Mouse (Mus musculus) kidney, postnatal 0 days (tissue): ENCODE measurements around the gene Gpc6. TPM values are rescaled to one million over a fixed set of nuclear protein-coding genes. Genes with fewer than 3 reads are reported as not detected.
A peak's percentile ranks its signal among the peaks of the same experiment; 100 is the strongest.

Source experiments
- ATAC-seq: fragments of 200-750 bp; cut with Nextera tagmentation; replicated peaks from 2 replicates; pipeline ENCODE4 v1.8.0; 2017; ENCODE audit warnings: low read depth, moderate number of reproducible peaks, moderate TSS enrichment, moderate library complexity; ENCODE audit not compliant: low FRiP score
- DNase-seq: peaks from one replicate; pipeline ENCODE4 v3.0.0-alpha.2; 2016; ENCODE audit warnings: low spot score
- H3K27ac ChIP-seq: fragments of 300-500 bp; sonication (generic); 2 replicates; pipeline ENCODE4 v1.5.1; 2014; ENCODE audit warnings: mild to moderate bottlenecking
- H3K27me3 ChIP-seq: fragments of 300-500 bp; sonication (generic); 2 replicates; pipeline ENCODE4 v1.6.1; 2014; ENCODE audit warnings: low read length, mixed read lengths; ENCODE audit not compliant: insufficient read depth
- H3K36me3 ChIP-seq: fragments of 300-500 bp; sonication (generic); 2 replicates; pipeline ENCODE4 v1.6.1; 2014; ENCODE audit warnings: low read length, mixed read lengths; ENCODE audit not compliant: insufficient read depth
- H3K4me1 ChIP-seq: fragments of 300-500 bp; sonication (generic); replicated peaks from 2 replicates; pipeline ENCODE4 v1.6.1; 2014; ENCODE audit warnings: antibody characterized with exemption, low read length, mixed read lengths; ENCODE audit not compliant: insufficient read depth
- H3K4me2 ChIP-seq: fragments of 300-500 bp; sonication (generic); 2 replicates; pipeline ENCODE4 v1.6.1; 2014; ENCODE audit warnings: mild to moderate bottlenecking, low read length, moderate library complexity, mixed read lengths
- H3K4me3 ChIP-seq: fragments of 300-500 bp; sonication (generic); replicated peaks from 2 replicates; pipeline ENCODE4 v1.5.1; 2014; ENCODE audit warnings: low read depth, low read length
- H3K9ac ChIP-seq: fragments of 300-500 bp; sonication (generic); 2 replicates; pipeline ENCODE4 v1.6.1; 2014; ENCODE audit warnings: low read depth, low read length
- H3K9me3 ChIP-seq: fragments of 300-500 bp; sonication (generic); replicated peaks from 2 replicates; pipeline ENCODE4 v1.6.1; 2016; ENCODE audit warnings: low read length, inconsistent platforms, mixed read lengths
- CTCF ChIP-seq: IDR thresholded peaks from 2 replicates; pipeline ENCODE4 v1.5.1; 2016; ENCODE audit warnings: antibody characterized with exemption, low read depth, mild to moderate bottlenecking, moderate library complexity
- WGBS: fragments of 180-500 bp; shearing (Covaris S2); extraction: QIAGEN DNeasy Blood & Tissue Kit; methylation state at CpG from one replicate; pipeline ENCODE4 v1.1.7; 2014; 5-methylcytosine and 5-hydroxymethylcytosine counted together
- polyA plus RNA-seq: library from polyadenylated mRNA; unstranded; fragments of >200 nt; fragmentation: Nextera tagmentation; extraction: Ambion mirVana; gene quantifications from 2 replicates; pipeline ENCODE4 v1.2.1, GENCODE M21; 2015

Gpc6 gene
- polyA plus RNA-seq, 1 experiment from 2014 or later: 46.4 TPM

GRCm38 (mm10) chr14:117938554-117938953 lies 1013.4 kb downstream of the Gpc6 start:
- H3K27me3 ChIP-seq: no peaks in the 10 kb centered on the region
- H3K9me3 ChIP-seq: no peaks in the 10 kb centered on the region
- DNase-seq: peak; percentile 82
- TF ChIP-seq CTCF: peak; percentile 67
- H3K4me1 ChIP-seq: no peaks in the 10 kb centered on the region
- no peak overlapping the region for H3K9ac ChIP-seq
- H3K36me3 ChIP-seq: no peaks in the 10 kb centered on the region
- H3K4me3 ChIP-seq: no peak overlapping the region
- H3K4me2 ChIP-seq: no peak overlapping the region
- no peak overlapping the region for H3K27ac ChIP-seq
- 15% methylated on average over 2 of the region's 2 CpGs for WGBS
- peak; percentile 40; the same call in 1 of the 2 replicates for ATAC-seq

GRCm38 (mm10) chr14:117939471-117939870 lies 1014.4 kb downstream of the Gpc6 start:
- DNase-seq: no peak
- Histone ChIP-seq H3K27me3 (no peaks in the 10 kb centered on the region), H3K4me2 (no peak overlapping the region), H3K36me3 (no peaks in the 10 kb centered on the region), H3K27ac (no peak overlapping the region), H3K4me3 (no peak overlapping the region), H3K9me3 (no peaks in the 10 kb centered on the region), H3K9ac (no peak overlapping the region), H3K4me1 (no peaks in the 10 kb centered on the region)
- ATAC-seq: no peak
- WGBS: 94% methylated on average over 7 of the region's 7 CpGs
- TF ChIP-seq CTCF: no peak

GRCm38 (mm10) chr14:117945920-117946503 lies 1020.9 kb downstream of the Gpc6 start:
- 71% methylated on average over 4 of the region's 4 CpGs for WGBS
- H3K27ac ChIP-seq: no peak overlapping the region
- ATAC-seq (no peak), DNase-seq (peak; percentile 31)
- H3K36me3 ChIP-seq: no peaks in the 10 kb centered on the region
- no peaks in the 10 kb centered on the region for H3K27me3 ChIP-seq
- no peak overlapping the region for H3K4me3 ChIP-seq
- no peaks in the 10 kb centered on the region for H3K4me1 ChIP-seq
- no peaks in the 10 kb centered on the region for H3K9me3 ChIP-seq
- H3K4me2 ChIP-seq: no peak overlapping the region
- H3K9ac ChIP-seq: no peak overlapping the region
- no peak for TF ChIP-seq CTCF

GRCm38 (mm10) chr14:117951265-117951664 lies 1026.2 kb downstream of the Gpc6 start:
- Histone ChIP-seq H3K27ac (no peak overlapping the region), H3K4me1 (no peaks in the 10 kb centered on the region), H3K27me3 (no peaks in the 10 kb centered on the region), H3K4me2 (no peak overlapping the region), H3K9ac (no peak overlapping the region), H3K36me3 (no peaks in the 10 kb centered on the region), H3K9me3 (no peaks in the 10 kb centered on the region), H3K4me3 (no peak overlapping the region)
- WGBS: 70% methylated on average over 15 of the region's 15 CpGs
- no peak for TF ChIP-seq CTCF
- ATAC-seq: no peak
- no peak for DNase-seq

- Histone ChIP-seq H3K27ac (no peak overlapping the region), H3K4me2 (no peak overlapping the region), H3K9ac (no peak overlapping the region), H3K9me3 (no peaks in the 10 kb centered on the region), H3K27me3 (no peaks in the 10 kb centered on the region), H3K4me1 (no peaks in the 10 kb centered on the region), H3K36me3 (no peaks in the 10 kb centered on the region), H3K4me3 (no peak overlapping the region)
- peak; percentile 51; the same call in 1 of the 2 replicates for TF ChIP-seq CTCF
- 52% methylated on average over 5 of the region's 5 CpGs for WGBS
- DNase-seq (peak; percentile 59), ATAC-seq (0 out of 2 replicates have a peak, but pooled peaks have one; percentile 21)
Measured at GRCm38 (mm10) chr14:117951686-117952085, 1026.6 kb downstream of the Gpc6 start.

- H3K9me3 ChIP-seq: no peaks in the 10 kb centered on the region
- no peak for DNase-seq
- 91% methylated on average over 3 of the region's 3 CpGs for WGBS
- H3K36me3 ChIP-seq: no peaks in the 10 kb centered on the region
- no peaks in the 10 kb centered on the region for H3K27me3 ChIP-seq
- no peak for ATAC-seq
- no peak overlapping the region for H3K27ac ChIP-seq
- H3K4me3 ChIP-seq: no peak overlapping the region
- no peak overlapping the region for H3K4me2 ChIP-seq
- no peak for TF ChIP-seq CTCF
- H3K4me1 ChIP-seq: no peaks in the 10 kb centered on the region
- no peak overlapping the region for H3K9ac ChIP-seq
Measured at GRCm38 (mm10) chr14:117956051-117956450, 1030.9 kb downstream of the Gpc6 start.

- Histone ChIP-seq H3K27me3 (no peaks in the 10 kb centered on the region), H3K4me1 (no peaks in the 10 kb centered on the region), H3K4me2 (no peak overlapping the region), H3K9me3 (no peaks in the 10 kb centered on the region), H3K36me3 (no peaks in the 10 kb centered on the region), H3K27ac (no peak overlapping the region), H3K4me3 (no peak overlapping the region), H3K9ac (no peak overlapping the region)
- WGBS: 91% methylated on average over 11 of the region's 11 CpGs
- no peak for TF ChIP-seq CTCF
- DNase-seq: no peak
- no peak for ATAC-seq
Measured at GRCm38 (mm10) chr14:117958389-117958788, 1033.3 kb downstream of the Gpc6 start.
